Mouse (Mus musculus): ENCODE results near the gene Mrps36. TPM values are rescaled to one million over a fixed set of nuclear protein-coding genes. Genes with fewer than 3 reads are reported as not detected.

Mrps36 gene
- polyA plus RNA-seq, 1 experiment = not detected

GRCm38 (mm10) chr13:100725194-100725593 lies 19.3 kb downstream of the Mrps36 start:
- Histone ChIP-seq H3K27ac (ENCODE audit: insufficient read depth, low read depth, low read length) (no peak overlapping the region), H3K4me3 (ENCODE audit: insufficient read depth, low read depth, low read length) (no peak overlapping the region), H3K4me1 (ENCODE audit: control insufficient read depth, insufficient read depth, low read length) (peaks cover 3% of the 10 kb centered on the region)
- no peak for TF ChIP-seq CTCF (IDR thresholded peaks at IDR 0.05; ENCODE audit: insufficient read depth, low read depth, low read length)
- no peak for TF ChIP-seq POLR2A (IDR thresholded peaks at IDR 0.05; ENCODE audit: insufficient read depth, low read depth, low read length)
- WGBS = 79% methylated on average over 10 of the region's 10 CpGs

GRCm38 (mm10) chr13:100724051-100724754 lies 20.3 kb downstream of the Mrps36 start:
- no peak for TF ChIP-seq CTCF (IDR thresholded peaks at IDR 0.05; ENCODE audit: insufficient read depth, low read depth, low read length)
- no peak for TF ChIP-seq POLR2A (IDR thresholded peaks at IDR 0.05; ENCODE audit: insufficient read depth, low read depth, low read length)
- H3K4me1 ChIP-seq (ENCODE audit: control insufficient read depth, insufficient read depth, low read length) = peaks cover 3% of the 10 kb centered on the region
- 35% methylated on average over 7 of the region's 7 CpGs for WGBS
- H3K4me3 ChIP-seq (ENCODE audit: insufficient read depth, low read depth, low read length) = no peak overlapping the region
- no peak overlapping the region for H3K27ac ChIP-seq (ENCODE audit: insufficient read depth, low read depth, low read length)

- TF ChIP-seq POLR2A (IDR thresholded peaks at IDR 0.05; ENCODE audit: insufficient read depth, low read depth, low read length) (no peak), CTCF (IDR thresholded peaks at IDR 0.05; ENCODE audit: insufficient read depth, low read depth, low read length) (no peak)
- WGBS = 86% methylated on average over 5 of the region's 5 CpGs
- Histone ChIP-seq H3K4me1 (ENCODE audit: control insufficient read depth, insufficient read depth, low read length) (no peaks in the 10 kb centered on the region), H3K4me3 (ENCODE audit: insufficient read depth, low read depth, low read length) (no peak overlapping the region), H3K27ac (ENCODE audit: insufficient read depth, low read depth, low read length) (no peak overlapping the region)
These were observed 22.8 kb downstream of the Mrps36 start for GRCm38 (mm10) chr13:100721656-100722055.

GRCm38 (mm10) chr13:100715467-100715866 lies 29.0 kb downstream of the Mrps36 start:
- H3K4me1 ChIP-seq (ENCODE audit: control insufficient read depth, insufficient read depth, low read length) = no peaks in the 10 kb centered on the region
- no peak overlapping the region for H3K4me3 ChIP-seq (ENCODE audit: insufficient read depth, low read depth, low read length)
- H3K27ac ChIP-seq (ENCODE audit: insufficient read depth, low read depth, low read length) = no peak overlapping the region
- WGBS = 94% methylated on average over 6 of the region's 6 CpGs
- TF ChIP-seq POLR2A (IDR thresholded peaks at IDR 0.05; ENCODE audit: insufficient read depth, low read depth, low read length) (no peak), CTCF (IDR thresholded peaks at IDR 0.05; ENCODE audit: insufficient read depth, low read depth, low read length) (no peak)

- H3K4me1 ChIP-seq (ENCODE audit: control insufficient read depth, insufficient read depth, low read length) = no peaks in the 10 kb centered on the region
- TF ChIP-seq CTCF (IDR thresholded peaks at IDR 0.05; ENCODE audit: insufficient read depth, low read depth, low read length) (no peak), POLR2A (IDR thresholded peaks at IDR 0.05; ENCODE audit: insufficient read depth, low read depth, low read length) (no peak)
- H3K4me3 ChIP-seq (ENCODE audit: insufficient read depth, low read depth, low read length) = no peak overlapping the region
- no peak overlapping the region for H3K27ac ChIP-seq (ENCODE audit: insufficient read depth, low read depth, low read length)
- whole genome bisulfite sequencing = 94% methylated on average over 7 of the region's 7 CpGs
These were observed 38.3 kb downstream of the Mrps36 start for GRCm38 (mm10) chr13:100706206-100706605.

GRCm38 (mm10) chr13:100703468-100703867 lies 41.0 kb downstream of the Mrps36 start:
- TF ChIP-seq CTCF (IDR thresholded peaks at IDR 0.05; ENCODE audit: insufficient read depth, low read depth, low read length) (no peak), POLR2A (IDR thresholded peaks at IDR 0.05; ENCODE audit: insufficient read depth, low read depth, low read length) (no peak)
- 95% methylated on average over 2 of the region's 2 CpGs for WGBS
- H3K27ac ChIP-seq (ENCODE audit: insufficient read depth, low read depth, low read length) = no peak overlapping the region
- H3K4me3 ChIP-seq (ENCODE audit: insufficient read depth, low read depth, low read length) = no peak overlapping the region
- H3K4me1 ChIP-seq (ENCODE audit: control insufficient read depth, insufficient read depth, low read length) = no peaks in the 10 kb centered on the region

GRCm38 (mm10) chr13:100698866-100699265 lies 45.6 kb downstream of the Mrps36 start:
- no peaks in the 10 kb centered on the region for H3K4me1 ChIP-seq (ENCODE audit: control insufficient read depth, insufficient read depth, low read length)
- 95% methylated on average over 10 of the region's 10 CpGs for WGBS

GRCm38 (mm10) chr13:100697541-100697940 lies 46.9 kb downstream of the Mrps36 start:
- no peak overlapping the region for H3K4me3 ChIP-seq (ENCODE audit: insufficient read depth, low read depth, low read length)
- H3K4me1 ChIP-seq (ENCODE audit: control insufficient read depth, insufficient read depth, low read length) = no peaks in the 10 kb centered on the region
- 57% methylated on average over 3 of the region's 3 CpGs for WGBS
- TF ChIP-seq CTCF (IDR thresholded peaks at IDR 0.05; ENCODE audit: insufficient read depth, low read depth, low read length) (no peak), POLR2A (IDR thresholded peaks at IDR 0.05; ENCODE audit: insufficient read depth, low read depth, low read length) (no peak)
- no peak overlapping the region for H3K27ac ChIP-seq (ENCODE audit: insufficient read depth, low read depth, low read length)

More at GRCm38 (mm10) chr13:100698866-100699265, 45.6 kb downstream of the Mrps36 start:
- no peak overlapping the region for H3K4me3 ChIP-seq (ENCODE audit: insufficient read depth, low read depth, low read length)
- no peak overlapping the region for H3K27ac ChIP-seq (ENCODE audit: insufficient read depth, low read depth, low read length)
- TF ChIP-seq POLR2A (IDR thresholded peaks at IDR 0.05; ENCODE audit: insufficient read depth, low read depth, low read length) = no peak
- TF ChIP-seq CTCF (IDR thresholded peaks at IDR 0.05; ENCODE audit: insufficient read depth, low read depth, low read length) = no peak

- no peak for TF ChIP-seq POLR2A (IDR thresholded peaks at IDR 0.05; ENCODE audit: insufficient read depth, low read depth, low read length)
- no peak overlapping the region for H3K27ac ChIP-seq (ENCODE audit: insufficient read depth, low read depth, low read length)
- WGBS = 73% methylated on average over 7 of the region's 7 CpGs
- no peaks in the 10 kb centered on the region for H3K4me1 ChIP-seq (ENCODE audit: control insufficient read depth, insufficient read depth, low read length)
- H3K4me3 ChIP-seq (ENCODE audit: insufficient read depth, low read depth, low read length) = no peak overlapping the region
These were observed 56.9 kb downstream of the Mrps36 start for GRCm38 (mm10) chr13:100687513-100687912.

Other genes starting within 250 kb of the Mrps36 start
- gene Ocln, start 191.9 kb downstream of the Mrps36 start, polyA plus RNA-seq (2012; ENCODE audit: insufficient read depth, insufficient read length, low replicate concordance, missing spikeins) = not detected in 2 replicates
- gene Marveld2, start 127.7 kb downstream of the Mrps36 start, polyA plus RNA-seq (2012; ENCODE audit: insufficient read depth, insufficient read length, low replicate concordance, missing spikeins) = not detected in 2 replicates
- not detected in 2 replicates for gene Ak6, start 93.7 kb downstream of the Mrps36 start, polyA plus RNA-seq (2012; ENCODE audit: insufficient read depth, insufficient read length, low replicate concordance, missing spikeins)
- gene Rad17, start 93.6 kb downstream of the Mrps36 start, polyA plus RNA-seq (2012; ENCODE audit: insufficient read depth, insufficient read length, low replicate concordance, missing spikeins) = not detected in 2 replicates
- gene Taf9, start 93.1 kb downstream of the Mrps36 start, polyA plus RNA-seq (2012; ENCODE audit: insufficient read depth, insufficient read length, low replicate concordance, missing spikeins) = not detected in 2 replicates
- not detected in 2 replicates for gene Ccdc125, start 74.9 kb downstream of the Mrps36 start, polyA plus RNA-seq (2012; ENCODE audit: insufficient read depth, insufficient read length, low replicate concordance, missing spikeins)
- gene Cdk7, start 13.7 kb downstream of the Mrps36 start, polyA plus RNA-seq (2012; ENCODE audit: insufficient read depth, insufficient read length, low replicate concordance, missing spikeins) = not detected in 2 replicates
- not detected in 2 replicates for gene Cenph, start 31.2 kb upstream of the Mrps36 start, polyA plus RNA-seq (2012; ENCODE audit: insufficient read depth, insufficient read length, low replicate concordance, missing spikeins)
- gene Ccnb1, start 41.9 kb upstream of the Mrps36 start, polyA plus RNA-seq (2012; ENCODE audit: insufficient read depth, insufficient read length, low replicate concordance, missing spikeins) = not detected in 2 replicates
- not detected in 2 replicates for gene Slc30a5, start 88.8 kb upstream of the Mrps36 start, polyA plus RNA-seq (2012; ENCODE audit: insufficient read depth, insufficient read length, low replicate concordance, missing spikeins)